Mouse (Mus musculus) liver, embryonic 14.5 days (tissue): ENCODE data around the gene Wls.

Experiments
- CTCF ChIP-seq: IDR thresholded peaks from 2 replicates; pipeline ENCODE4 v1.5.1; 2016; ENCODE audit warnings: antibody characterized with exemption, low read depth, control low read depth
- EP300 ChIP-seq: IDR thresholded peaks from 2 replicates; pipeline ENCODE4 v1.6.1; 2016; ENCODE audit warnings: antibody characterized with exemption, low read depth

DNA sequence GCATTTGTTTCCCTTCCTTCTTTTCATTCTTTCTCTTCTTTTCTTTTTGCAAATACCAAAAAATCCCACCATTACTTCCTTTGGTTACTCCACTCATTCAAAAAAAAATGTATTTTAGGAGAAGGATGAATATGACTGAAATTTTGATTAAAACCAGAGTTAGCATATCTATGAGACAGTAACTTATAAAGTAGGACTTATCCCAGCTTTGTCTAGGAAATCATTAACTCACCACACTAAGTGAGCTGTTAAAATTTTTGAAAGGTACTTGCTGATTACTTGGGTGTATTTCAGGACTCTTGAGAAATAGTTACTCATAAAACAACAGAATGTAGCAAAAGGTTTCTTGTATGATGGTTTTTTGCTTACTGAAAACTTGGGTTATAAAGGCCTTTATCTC, 8.7 kb downstream of the Wls start:
- TF ChIP-seq CTCF (no peak), EP300 (no peak)
